Comparison of ENCODE assay signal across 22 mouse cellular contexts in genomic region chr2:148506966-148507365, GRCm38 (mm10).
"Had no signal": no experiment of that assay in that cellular context is flagged by ENCODE, and none has a peak within 500 bp of the region (broad histone marks: within the 10 kb centered on the region; RNA-seq: fewer than 3 reads in every experiment).

No protein-coding gene starts in this region.

- H3K4me1 ChIP-seq: limb, embryonic 12.5 days; limb, embryonic 15.5 days; midbrain, embryonic 10.5 days; midbrain, embryonic 13.5 days; neural tube, embryonic 13.5 days had no signal

- H3K9me3 ChIP-seq: limb, embryonic 12.5 days; limb, embryonic 15.5 days; lung, embryonic 15.5 days; megakaryocyte, embryonic 14.5 days; midbrain, embryonic 10.5 days; midbrain, embryonic 13.5 days; neural tube, embryonic 13.5 days; stomach, embryonic 15.5 days had no signal

- H3K9ac ChIP-seq: limb, embryonic 12.5 days; limb, embryonic 15.5 days; liver, embryonic 14.5 days; liver, postnatal 0 days; lung, embryonic 15.5 days; midbrain, embryonic 13.5 days; neural tube, embryonic 13.5 days; stomach, embryonic 15.5 days had no signal

- DNase-seq: kidney, adult 9 months; kidney, postnatal 14 days; kidney, postnatal 4 days; left cerebral cortex, postnatal 4 days; liver, postnatal 0 days; lung, postnatal 36 days; retina, postnatal 1 day; right cerebral cortex, postnatal 25 days; spleen, adult 18-20 months; thymus, postnatal 25 days had no signal

- H3K4me3 ChIP-seq: limb, embryonic 12.5 days; limb, embryonic 15.5 days; lung, embryonic 15.5 days; megakaryocyte, embryonic 14.5 days; midbrain, embryonic 10.5 days; midbrain, embryonic 13.5 days; myocyte; neural tube, embryonic 13.5 days; stomach, embryonic 15.5 days had no signal

- ATAC-seq: liver, postnatal 0 days; midbrain, embryonic 13.5 days; midbrain, embryonic 16.5 days had no signal

- H3K4me2 ChIP-seq: limb, embryonic 12.5 days; limb, embryonic 15.5 days; liver, embryonic 11.5 days; lung, embryonic 15.5 days; midbrain, embryonic 13.5 days; neural tube, embryonic 13.5 days; stomach, embryonic 15.5 days had no signal

- H3K36me3 ChIP-seq: limb, embryonic 12.5 days; limb, embryonic 15.5 days; lung, embryonic 15.5 days; midbrain, embryonic 10.5 days; midbrain, embryonic 13.5 days; neural tube, embryonic 13.5 days; stomach, embryonic 15.5 days had no signal

- H3K27ac ChIP-seq: limb, embryonic 12.5 days; limb, embryonic 15.5 days; liver, embryonic 14.5 days; midbrain, embryonic 10.5 days; midbrain, embryonic 13.5 days; neural tube, embryonic 13.5 days; stomach, embryonic 15.5 days had no signal

- H3K27me3 ChIP-seq: limb, embryonic 12.5 days; limb, embryonic 15.5 days; lung, embryonic 15.5 days; midbrain, embryonic 13.5 days; neural tube, embryonic 13.5 days; stomach, embryonic 15.5 days had no signal
